Mouse (Mus musculus) midbrain, embryonic 10.5 days (tissue): ENCODE measurements at regions not wholly inside any gene's neighbourhood (a gene's known extent, or its start where the extent isn't known, plus 50 kb on each side); places are given as distances from the start of the nearest gene placed in this dataset.
"Not testable (repeated sequence)": the region's sequence is repeated elsewhere in the genome, so short reads cannot be mapped to it uniquely, and the experiment has no call there.

Experiments
- DNase-seq: peaks from one replicate; pipeline ENCODE4 v3.0.0-alpha.2; 2017; ENCODE audit warnings: low spot score
- H3K27ac ChIP-seq: fragments of 300-500 bp; sonication (generic); replicated peaks from 2 replicates; pipeline ENCODE4 v1.5.1; 2016; ENCODE audit warnings: mild to moderate bottlenecking
- H3K27me3 ChIP-seq: fragments of 300-500 bp; sonication (generic); 2 replicates; pipeline ENCODE4 v1.6.1; 2016; ENCODE audit warnings: low read depth, mild to moderate bottlenecking; ENCODE audit not compliant: poor library complexity, severe bottlenecking
- H3K36me3 ChIP-seq: fragments of 300-500 bp; sonication (generic); 2 replicates; pipeline ENCODE4 v1.6.1; 2016; ENCODE audit warnings: mild to moderate bottlenecking, moderate library complexity
- H3K4me1 ChIP-seq: fragments of 300-500 bp; sonication (generic); 2 replicates; pipeline ENCODE4 v1.6.1; 2016
- H3K4me3 ChIP-seq: fragments of 300-500 bp; sonication (generic); 2 replicates; pipeline ENCODE4 v1.5.1; 2016; ENCODE audit warnings: mild to moderate bottlenecking, moderate library complexity
- H3K9me3 ChIP-seq: fragments of 300-500 bp; sonication (generic); replicated peaks from 2 replicates; pipeline ENCODE4 v1.6.1; 2016; ENCODE audit warnings: mild to moderate bottlenecking
- WGBS: fragments of 180-500 bp; shearing (Covaris S2); methylation state at CpG from one replicate; pipeline ENCODE4 v1.1.7; 2016; 5-methylcytosine and 5-hydroxymethylcytosine counted together

DNA sequence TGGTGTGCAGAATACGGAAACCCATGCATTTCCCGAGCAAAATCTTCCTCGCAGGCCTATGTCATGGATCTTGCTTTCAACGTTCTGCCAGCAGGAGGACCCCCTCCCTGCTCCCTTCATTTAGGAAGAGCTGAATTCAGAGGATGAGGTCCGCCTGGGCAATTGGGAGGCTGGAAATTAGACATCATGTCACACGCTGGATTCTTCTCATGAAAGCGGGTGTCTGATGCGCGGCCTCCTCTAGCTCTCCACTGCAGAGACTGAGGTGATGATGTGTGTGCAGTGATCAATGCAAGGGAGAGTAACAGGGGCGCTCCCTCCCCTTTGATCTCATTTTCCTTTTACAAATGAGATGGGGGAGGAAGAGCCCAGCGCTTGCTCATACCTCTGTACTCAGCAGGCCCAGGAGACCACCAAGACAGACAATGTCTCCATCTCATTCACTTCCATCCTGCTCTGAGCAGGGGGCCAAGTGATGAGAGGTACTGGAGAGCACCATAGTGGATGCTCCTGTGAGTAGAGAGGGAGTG lies 230.8 kb upstream of the Pbx1 start:
- Histone ChIP-seq H3K27ac (no peak overlapping the region), H3K9me3 (no peaks in the 10 kb centered on the region), H3K4me3 (no peak overlapping the region), H3K27me3 (no peaks in the 10 kb centered on the region), H3K4me1 (peaks cover 6% of the 10 kb centered on the region), H3K36me3 (no peaks in the 10 kb centered on the region)
- DNase-seq: no peak
- 47% methylated on average over 11 of the region's 11 CpGs for WGBS

DNA sequence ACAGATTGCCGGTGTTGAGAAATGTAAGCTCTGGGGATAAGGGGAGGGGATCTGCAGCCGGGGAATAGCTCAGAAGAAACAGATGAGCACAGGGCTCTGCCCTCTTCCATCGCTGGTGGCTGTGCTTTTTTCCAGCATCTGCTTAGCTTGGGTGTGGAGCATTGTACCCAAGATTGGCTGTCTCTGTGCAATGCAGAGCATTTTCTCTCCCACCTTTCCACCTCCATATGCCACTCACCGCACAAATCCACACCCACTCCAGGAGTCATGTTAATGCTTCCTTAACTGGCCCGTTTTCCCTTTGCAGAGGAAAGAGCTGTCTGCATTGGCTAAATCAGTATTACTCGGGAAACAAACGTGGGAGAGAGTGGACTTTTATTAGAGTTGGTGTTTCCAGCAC lies 228.9 kb upstream of the Pbx1 start:
- H3K36me3 ChIP-seq: no peaks in the 10 kb centered on the region
- H3K27ac ChIP-seq: no peak overlapping the region
- H3K27me3 ChIP-seq: no peaks in the 10 kb centered on the region
- H3K9me3 ChIP-seq: no peaks in the 10 kb centered on the region
- WGBS: 87% methylated on average over 7 of the region's 7 CpGs
- DNase-seq: no peak
- H3K4me1 ChIP-seq: peaks cover 6% of the 10 kb centered on the region
- H3K4me3 ChIP-seq: no peak overlapping the region

- Histone ChIP-seq H3K4me1 (peaks cover 6% of the 10 kb centered on the region), H3K27ac (no peak overlapping the region), H3K36me3 (no peaks in the 10 kb centered on the region)
Measured at GRCm38 (mm10) chr1:168659578-168659977, 227.5 kb upstream of the Pbx1 start.

DNA sequence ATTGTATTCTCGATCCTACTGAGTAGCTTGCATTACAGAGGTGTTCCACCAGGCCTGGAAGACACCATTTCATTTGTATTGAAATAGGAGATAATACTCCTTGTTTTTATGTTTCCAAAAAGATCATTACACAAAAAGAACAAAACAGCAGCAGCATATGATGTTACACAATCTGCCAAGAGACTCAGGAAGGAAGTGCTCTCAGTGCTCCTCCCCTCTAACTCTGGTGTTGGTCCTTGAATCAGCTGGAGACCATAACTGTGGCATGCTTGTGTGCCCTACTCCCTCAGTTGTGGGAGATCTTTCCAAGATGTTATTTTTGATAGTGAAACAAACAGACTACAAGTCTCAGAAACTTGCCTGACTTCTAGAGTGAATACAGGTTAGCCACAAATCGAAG lies 200.8 kb upstream of the Pbx1 start:
- 91% methylated on average over 2 of the region's 2 CpGs for WGBS
- Histone ChIP-seq H3K4me3 (no peak overlapping the region), H3K36me3 (no peaks in the 10 kb centered on the region), H3K27me3 (no peaks in the 10 kb centered on the region), H3K4me1 (no peaks in the 10 kb centered on the region), H3K9me3 (no peaks in the 10 kb centered on the region), H3K27ac (no peak overlapping the region)
- DNase-seq: no peak

More at GRCm38 (mm10) chr1:168659578-168659977, 227.5 kb upstream of the Pbx1 start:
- Histone ChIP-seq H3K27me3 (no peaks in the 10 kb centered on the region), H3K4me3 (no peak overlapping the region), H3K9me3 (no peaks in the 10 kb centered on the region)
- no peak for DNase-seq
- WGBS: 85% methylated on average over 5 of the region's 5 CpGs

GRCm38 (mm10) chr1:168631979-168632378 lies 199.9 kb upstream of the Pbx1 start:
- Histone ChIP-seq H3K4me1 (no peaks in the 10 kb centered on the region), H3K4me3 (no peak overlapping the region), H3K27me3 (no peaks in the 10 kb centered on the region), H3K27ac (no peak overlapping the region), H3K36me3 (no peaks in the 10 kb centered on the region), H3K9me3 (no peaks in the 10 kb centered on the region)
- DNase-seq: no peak
- WGBS: 79% methylated on average over 2 of the region's 2 CpGs

DNA sequence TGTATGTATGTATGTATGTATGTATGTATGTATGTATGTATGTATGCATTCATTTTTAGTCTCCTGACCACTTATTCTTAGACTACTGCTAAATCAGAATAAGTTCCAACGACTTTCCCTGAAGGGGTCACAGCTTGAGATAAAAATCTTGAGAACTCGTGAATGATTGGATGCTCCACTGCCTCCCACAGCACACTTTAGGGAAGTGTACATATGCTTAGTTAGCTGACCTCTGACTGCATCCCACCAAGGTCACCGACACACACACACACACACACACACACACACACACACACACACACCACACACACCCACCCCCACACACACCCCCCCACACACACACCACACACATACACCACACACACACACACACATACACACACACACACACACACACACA lies 169.9 kb upstream of the Pbx1 start:
- not testable (repeated sequence) for H3K27me3 ChIP-seq, DNase-seq, H3K4me3 ChIP-seq, H3K36me3 ChIP-seq, H3K27ac ChIP-seq, H3K9me3 ChIP-seq
- H3K4me1 ChIP-seq: peaks cover 16% of the 10 kb centered on the region
- 78% methylated on average over 3 of the region's 3 CpGs for WGBS

DNA sequence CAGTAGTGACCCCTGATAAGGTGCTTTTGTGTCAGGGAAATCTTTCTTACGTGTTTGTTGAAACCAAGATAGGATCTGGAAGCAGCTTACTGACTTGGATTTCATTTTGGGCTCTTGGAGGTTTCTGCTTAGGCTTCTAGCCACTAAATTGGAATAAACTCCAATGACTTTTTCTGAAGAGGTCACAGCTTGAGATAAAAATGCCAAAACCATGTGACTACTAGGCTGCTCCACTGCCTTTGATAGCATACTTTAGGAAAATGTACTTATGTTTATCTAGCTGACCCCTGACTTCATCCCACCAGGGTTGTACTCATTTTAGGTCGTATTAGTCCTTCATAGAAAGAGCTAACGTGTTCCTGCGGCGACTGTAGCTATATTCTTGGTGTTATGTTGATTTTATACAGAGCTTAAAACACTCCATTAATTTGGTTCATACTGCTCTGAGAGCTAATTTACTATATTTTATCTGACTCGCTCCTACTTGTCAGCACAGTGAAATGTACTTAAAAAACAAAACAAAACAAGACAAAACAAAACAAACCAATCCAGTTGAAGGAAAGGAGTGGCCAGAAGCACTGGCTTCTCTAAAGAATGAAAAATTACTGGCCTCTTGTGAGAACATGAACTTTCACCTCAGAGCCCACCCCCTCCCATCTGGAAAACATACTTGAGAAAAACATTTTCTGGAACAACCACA lies 168.5 kb upstream of the Pbx1 start:
- H3K4me1 ChIP-seq: peaks cover 16% of the 10 kb centered on the region
- DNase-seq: no peak
- no peaks in the 10 kb centered on the region for H3K9me3 ChIP-seq
- no peaks in the 10 kb centered on the region for H3K27me3 ChIP-seq
- no peaks in the 10 kb centered on the region for H3K36me3 ChIP-seq
- H3K27ac ChIP-seq: no peak overlapping the region
- 86% methylated on average over 6 of the region's 6 CpGs for WGBS
- H3K4me3 ChIP-seq: no peak overlapping the region

- H3K27me3 ChIP-seq: no peaks in the 10 kb centered on the region
- H3K9me3 ChIP-seq: no peaks in the 10 kb centered on the region
- H3K27ac ChIP-seq: peak overlapping the region; percentile 49; the same call in 1 of the 2 replicates
- H3K4me3 ChIP-seq: no peak overlapping the region
- no peak for DNase-seq
- no peaks in the 10 kb centered on the region for H3K36me3 ChIP-seq
- H3K4me1 ChIP-seq: peaks cover 16% of the 10 kb centered on the region
- WGBS: 47% methylated on average over 11 of the region's 11 CpGs
Measured at GRCm38 (mm10) chr1:168598191-168598667, 166.2 kb upstream of the Pbx1 start.

DNA sequence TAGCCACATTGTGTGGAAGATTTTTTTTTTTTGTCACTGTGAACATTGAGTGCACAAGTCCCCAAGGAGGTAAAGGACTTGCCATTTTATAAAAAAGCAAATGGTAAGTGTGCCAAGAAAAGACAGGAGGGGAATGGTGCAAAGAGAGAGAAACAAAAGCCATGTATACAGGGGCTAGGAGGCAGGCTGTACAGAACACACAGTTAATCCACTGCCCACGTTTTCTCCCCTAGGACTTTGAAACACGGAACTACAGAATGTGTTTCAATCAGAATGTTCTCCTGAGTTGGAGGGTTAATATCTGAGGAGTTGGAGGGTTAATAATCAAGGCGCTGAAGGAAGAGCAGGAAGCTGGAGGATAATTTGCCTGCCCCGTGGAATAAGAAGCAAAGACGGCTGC lies 165.4 kb upstream of the Pbx1 start:
- no peak overlapping the region for H3K4me3 ChIP-seq
- H3K27ac ChIP-seq: no peak overlapping the region
- H3K36me3 ChIP-seq: no peaks in the 10 kb centered on the region
- no peak for DNase-seq
- WGBS: 54% methylated on average over 5 of the region's 5 CpGs
- peaks cover 16% of the 10 kb centered on the region for H3K4me1 ChIP-seq
- no peaks in the 10 kb centered on the region for H3K27me3 ChIP-seq
- no peaks in the 10 kb centered on the region for H3K9me3 ChIP-seq

GRCm38 (mm10) chr1:168584137-168584536 lies 152.1 kb upstream of the Pbx1 start:
- DNase-seq: no peak
- H3K9me3 ChIP-seq: no peaks in the 10 kb centered on the region
- 90% methylated on average over 3 of the region's 3 CpGs for WGBS
- H3K36me3 ChIP-seq: no peaks in the 10 kb centered on the region
- H3K4me3 ChIP-seq: no peak overlapping the region
- H3K27me3 ChIP-seq: no peaks in the 10 kb centered on the region
- H3K4me1 ChIP-seq: peaks cover 5% of the 10 kb centered on the region; the same call in 1 of the 2 replicates
- H3K27ac ChIP-seq: no peak overlapping the region

DNA sequence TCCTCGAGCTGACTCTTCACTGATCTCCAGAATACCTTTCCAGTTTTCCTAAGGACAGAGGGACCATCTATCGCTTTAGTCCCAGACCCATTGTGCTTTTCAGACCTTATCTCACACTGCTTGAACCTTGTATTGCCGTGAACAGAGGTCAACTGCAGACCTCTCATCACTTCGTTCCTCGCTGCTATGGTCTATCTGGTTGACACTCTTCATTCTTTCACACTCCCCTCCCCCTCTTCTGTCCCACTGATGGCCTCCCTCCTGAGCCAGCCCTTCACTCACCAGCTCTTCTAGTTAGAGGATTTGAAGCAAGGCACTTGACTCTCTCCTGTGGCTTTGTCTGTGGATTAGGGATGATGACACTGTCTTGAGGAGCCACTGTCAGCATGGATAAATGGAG lies 150.4 kb upstream of the Pbx1 start:
- Histone ChIP-seq H3K9me3 (no peaks in the 10 kb centered on the region), H3K27me3 (no peaks in the 10 kb centered on the region), H3K4me3 (no peak overlapping the region), H3K36me3 (no peaks in the 10 kb centered on the region), H3K4me1 (peaks cover 5% of the 10 kb centered on the region; the same call in 1 of the 2 replicates), H3K27ac (no peak overlapping the region)
- WGBS: 72% methylated on average over 5 of the region's 5 CpGs
- no peak for DNase-seq

GRCm38 (mm10) chr1:168569930-168570515 lies 138.0 kb upstream of the Pbx1 start:
- Histone ChIP-seq H3K36me3 (no peaks in the 10 kb centered on the region), H3K27me3 (no peaks in the 10 kb centered on the region), H3K27ac (no peak overlapping the region), H3K9me3 (no peaks in the 10 kb centered on the region), H3K4me3 (no peak overlapping the region), H3K4me1 (peaks cover 8% of the 10 kb centered on the region)
- DNase-seq: no peak
- WGBS: 50% methylated on average over 5 of the region's 5 CpGs

GRCm38 (mm10) chr1:168552394-168552793 lies 120.3 kb upstream of the Pbx1 start:
- DNase-seq: no peak
- Histone ChIP-seq H3K36me3 (no peaks in the 10 kb centered on the region), H3K27ac (no peak overlapping the region), H3K27me3 (no peaks in the 10 kb centered on the region), H3K9me3 (no peaks in the 10 kb centered on the region), H3K4me3 (no peak overlapping the region), H3K4me1 (peaks cover 9% of the 10 kb centered on the region)
- WGBS: 89% methylated on average over 3 of the region's 3 CpGs
